Mouse (Mus musculus) left cerebral cortex, postnatal 25 days (tissue): ENCODE measurements around the gene Hk3. TPM values are rescaled to one million over a fixed set of nuclear protein-coding genes. Genes with fewer than 3 reads are reported as not detected.

Experiments
- DNase-seq, 2 experiments: peaks; one replicate each; pipeline ENCODE4 v3.0.0; 2022; ENCODE audit warnings: low spot score in 2 of 2, mixed read lengths in 1 of 2
- intact Hi-C: fragments of 180-260 bp; cut with DNase I; formaldehyde crosslinking; loops from one replicate; pipeline ENCODE4 v1.15.1; 2025
- total RNA-seq, 2 experiments: library from RNA; stranded (reverse); gene quantifications; 2 replicates each; pipeline ENCODE4 v1.2.3; 2021

Hk3 gene
- total RNA-seq, 2 experiments from 2014 or later, result 1.5 TPM

- DNase-seq, result peak in 1 of 2 experiments; percentile 73
- intact Hi-C loops, result no loop called here
Measured at GRCm38 (mm10) chr13:55005691-55006414, 15.3 kb downstream of the Hk3 start.

DNA sequence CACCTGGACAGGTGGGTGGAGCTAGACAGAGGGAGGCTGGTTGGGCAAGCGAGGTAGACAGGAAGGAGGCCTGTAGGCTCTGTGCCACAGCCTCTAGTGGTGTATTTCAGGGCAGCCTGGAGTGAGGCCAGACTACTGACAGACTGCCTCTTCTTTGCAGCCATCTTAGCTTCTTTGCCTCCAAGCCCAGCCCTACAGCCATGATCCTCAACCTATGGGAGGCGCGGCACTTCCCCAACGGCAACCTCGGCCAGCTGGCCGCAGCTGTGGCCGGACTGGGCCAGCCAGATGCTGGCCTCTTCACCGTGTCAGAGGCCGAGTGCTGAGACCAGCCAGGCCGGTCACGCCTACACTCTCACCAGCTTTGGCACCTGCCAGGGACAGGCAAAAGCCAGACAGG, 16.5 kb downstream of the Hk3 start:
- DNase-seq, result peak in 1 of 2 experiments; percentile 32
- intact Hi-C loops, result loop anchor here (5.0 kb wide), 1 partner anchor 127 kb away; no protein-coding TSS in a partner anchor

DNA sequence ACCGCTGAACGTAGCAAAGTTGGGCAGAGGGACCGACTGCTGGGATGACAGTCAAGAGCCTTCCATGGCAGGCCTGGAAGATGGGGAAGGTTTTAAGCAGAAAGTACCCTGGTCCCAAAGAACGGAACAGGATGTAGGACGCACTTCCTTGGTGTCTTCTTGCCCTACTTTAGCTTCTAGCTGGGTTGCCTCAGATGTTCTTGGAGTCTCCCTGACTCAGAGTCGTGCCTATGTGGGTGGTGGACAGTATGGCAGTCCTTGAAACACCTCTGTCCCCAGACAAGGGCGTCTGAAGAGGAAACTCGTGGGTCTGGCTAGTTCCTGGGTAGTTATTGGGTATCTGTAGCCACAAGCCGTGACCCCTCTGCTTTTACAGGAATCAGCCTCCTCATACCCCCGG, 19.1 kb downstream of the Hk3 start:
- DNase-seq, result peak in 1 of 2 experiments; percentile 85
- intact Hi-C loops, result loop anchor here (5.0 kb wide), 1 partner anchor 125 kb away; no protein-coding TSS in a partner anchor

DNA sequence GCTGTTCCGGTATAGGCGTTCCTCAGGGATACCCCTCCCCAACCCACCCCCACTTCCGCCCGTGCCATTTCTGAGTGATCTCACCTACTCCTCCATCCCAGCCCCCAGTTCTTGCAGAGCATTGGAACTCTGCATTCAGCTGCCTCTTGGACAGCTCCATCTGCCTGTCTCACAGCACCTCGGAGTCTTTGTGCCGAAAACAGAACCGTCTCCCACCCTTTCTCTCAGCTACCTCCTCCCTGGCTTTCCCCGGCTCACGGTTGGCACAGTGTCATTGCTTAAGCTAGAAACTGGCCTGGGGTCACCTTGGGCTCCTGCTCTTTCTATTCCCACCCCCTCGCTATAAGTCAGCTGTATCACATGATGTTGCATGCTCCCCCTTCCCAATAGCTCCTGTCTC, 20.8 kb downstream of the Hk3 start:
- intact Hi-C loops, result loop anchor here (1.0 to 5.0 kb wide), 3 partner anchors 52 to 202 kb away; partner anchors contain the start of gene Unc5a
- peak; percentile 64 to 94 for DNase-seq

- intact Hi-C loops, result no loop called here
- no peak for DNase-seq
Measured at GRCm38 (mm10) chr13:54997568-54997967, 23.6 kb downstream of the Hk3 start.

DNA sequence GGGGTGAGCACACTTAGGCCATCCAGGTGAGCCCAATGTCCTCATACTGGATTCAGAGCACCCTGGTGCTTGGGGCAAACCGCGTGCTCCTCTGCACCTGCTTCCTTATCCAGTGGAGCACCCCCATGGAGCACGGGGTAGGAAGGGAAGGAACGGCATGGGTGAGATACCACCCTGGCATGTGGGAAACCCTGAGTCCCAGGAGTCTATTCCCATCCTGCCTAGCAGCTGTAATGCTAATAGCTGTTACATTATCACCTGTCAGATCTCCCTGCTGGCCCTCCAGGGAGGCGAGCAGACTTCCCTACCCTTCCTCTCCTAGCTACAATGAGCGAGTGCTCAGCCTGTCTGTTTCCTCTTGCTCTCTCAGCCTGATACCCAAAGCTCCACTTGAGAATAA, 26.0 kb downstream of the Hk3 start:
- intact Hi-C loops, result no loop called here
- no peak for DNase-seq

- intact Hi-C loops, result no loop called here
- DNase-seq, result no peak
Measured at GRCm38 (mm10) chr13:54994576-54994975, 26.6 kb downstream of the Hk3 start.

DNA sequence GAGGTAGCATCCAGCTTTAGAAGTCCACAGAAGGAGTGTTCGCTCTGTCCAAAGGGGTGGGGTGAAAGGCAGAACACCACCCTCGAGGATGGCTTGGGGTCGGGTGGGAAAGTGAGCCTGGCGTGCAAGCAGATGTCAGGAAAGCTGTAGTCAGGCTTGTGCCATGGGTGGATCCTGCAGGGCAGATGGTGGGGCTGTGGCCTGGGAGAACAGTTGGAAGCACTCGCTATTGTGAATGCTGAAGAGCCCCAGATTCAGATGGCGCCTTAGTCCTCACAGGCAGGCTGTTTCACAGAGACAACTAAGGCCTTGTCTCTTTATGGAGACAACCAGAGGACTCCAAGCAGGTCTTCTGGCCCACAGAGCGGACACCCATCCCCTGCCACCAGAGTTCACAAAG, 29.0 kb downstream of the Hk3 start:
- no peak for DNase-seq
- intact Hi-C loops, result no loop called here

- intact Hi-C loops, result no loop called here
Measured at GRCm38 (mm10) chr13:54988181-54988760, 32.9 kb downstream of the Hk3 start.

DNA sequence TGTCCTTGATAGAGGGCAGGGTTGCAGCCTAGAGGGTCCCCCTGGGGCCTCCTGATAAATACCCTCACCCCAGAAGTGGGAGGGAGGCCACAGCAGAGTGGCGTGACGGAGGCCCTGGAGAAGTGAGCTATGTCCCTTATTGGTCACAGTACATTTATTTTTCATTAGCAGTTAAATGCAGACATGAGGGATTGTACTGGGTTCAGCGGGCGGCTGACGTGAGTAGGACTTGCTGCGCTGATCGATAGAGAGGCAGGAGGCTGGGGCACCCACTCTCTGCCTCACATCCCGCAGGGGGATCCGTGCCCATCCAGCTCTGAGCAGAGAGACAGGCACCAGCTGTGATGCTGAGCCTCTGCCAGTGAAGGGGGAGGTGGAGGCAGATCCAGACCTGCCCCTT, 33.8 kb downstream of the Hk3 start:
- DNase-seq, result no peak
- intact Hi-C loops, result no loop called here

More at GRCm38 (mm10) chr13:54988181-54988760, 32.9 kb downstream of the Hk3 start:
- no peak for DNase-seq

DNA sequence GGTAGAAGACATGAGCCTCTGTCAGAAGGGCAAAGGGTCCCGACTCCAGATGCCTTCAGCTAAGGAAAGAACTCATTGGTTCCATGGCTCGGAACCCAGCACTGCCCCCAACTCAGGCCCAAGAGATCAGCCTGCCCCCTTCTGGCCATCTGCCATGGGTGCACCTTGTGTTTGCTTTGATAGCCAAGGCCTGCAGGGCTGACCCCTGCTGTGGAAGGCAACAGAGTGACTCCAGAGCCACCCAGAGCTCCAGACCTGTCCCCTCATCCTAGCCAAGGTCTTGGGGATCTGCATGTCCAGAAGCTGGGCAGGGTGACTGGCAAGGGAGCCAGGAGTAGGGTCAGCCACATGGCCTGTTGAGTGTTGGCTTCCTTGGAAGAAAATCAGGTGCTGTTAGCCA, 37.6 kb downstream of the Hk3 start:
- DNase-seq, result no peak
- intact Hi-C loops, result no loop called here

GRCm38 (mm10) chr13:54983001-54983400, 38.2 kb downstream of the Hk3 start:
- intact Hi-C loops, result no loop called here
- DNase-seq, result no peak

DNA sequence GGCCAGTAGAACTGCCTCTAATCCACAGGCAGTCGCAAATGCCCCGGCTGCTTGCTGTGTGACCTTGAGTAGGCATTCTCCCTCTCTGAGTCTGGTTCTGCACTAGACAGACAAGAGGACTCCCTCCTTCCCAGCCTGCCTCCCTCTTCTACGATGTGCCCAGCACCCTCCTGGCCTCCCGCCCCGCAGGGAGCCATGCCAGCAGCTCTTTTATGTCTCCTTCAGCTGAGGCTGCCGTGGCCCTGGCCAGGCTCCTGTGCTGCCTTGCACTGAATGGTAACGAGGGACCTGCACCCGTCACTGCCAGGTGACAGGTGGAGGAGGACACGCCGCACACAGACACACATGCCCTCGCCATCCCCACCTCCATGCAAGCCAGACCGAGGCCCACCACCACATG, 40.2 kb downstream of the Hk3 start:
- intact Hi-C loops, result no loop called here
- peak in 1 of 2 experiments; percentile 42 for DNase-seq

DNA sequence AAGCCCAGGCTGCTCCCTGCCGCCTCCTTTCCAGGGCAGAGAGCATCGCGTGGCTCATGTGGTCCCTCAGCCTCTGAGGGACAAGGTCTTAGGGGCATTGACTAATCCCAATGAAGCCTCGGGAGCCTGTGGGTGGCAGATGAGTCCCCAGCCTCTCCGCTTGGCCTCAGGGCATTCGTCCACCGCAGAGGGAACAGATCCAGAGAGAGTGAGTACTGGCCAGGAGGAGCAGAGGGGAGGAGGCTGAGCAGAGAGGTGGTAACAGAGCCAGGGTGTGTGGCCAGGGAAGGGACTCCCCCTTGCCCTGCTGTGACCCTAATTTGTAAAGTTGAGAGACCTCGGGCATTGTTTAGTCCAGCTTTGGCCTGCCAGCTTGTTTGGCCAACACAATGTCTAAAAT, 42.4 kb downstream of the Hk3 start:
- intact Hi-C loops, result no loop called here
- DNase-seq, result no peak

DNA sequence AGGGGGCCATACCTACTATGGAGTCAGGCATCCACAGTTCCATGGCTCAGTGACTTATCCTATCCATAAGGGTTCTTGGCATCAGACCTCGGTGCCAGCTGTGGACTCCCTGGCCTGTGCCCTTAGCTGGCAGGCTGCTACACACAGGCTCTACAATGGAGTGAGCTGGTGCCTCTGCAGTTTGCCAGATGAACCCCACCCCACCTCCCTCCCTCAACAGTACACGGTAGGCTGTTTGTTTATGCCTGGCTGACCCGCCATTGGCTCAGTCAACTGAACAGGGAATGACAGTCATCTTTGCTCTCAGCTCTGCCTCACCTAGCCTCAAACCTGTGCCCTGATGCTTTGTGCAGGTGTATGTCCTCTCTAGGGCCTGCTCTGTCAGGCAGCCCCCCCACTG, 45.6 kb downstream of the Hk3 start:
- intact Hi-C loops, result no loop called here
- no peak for DNase-seq

DNA sequence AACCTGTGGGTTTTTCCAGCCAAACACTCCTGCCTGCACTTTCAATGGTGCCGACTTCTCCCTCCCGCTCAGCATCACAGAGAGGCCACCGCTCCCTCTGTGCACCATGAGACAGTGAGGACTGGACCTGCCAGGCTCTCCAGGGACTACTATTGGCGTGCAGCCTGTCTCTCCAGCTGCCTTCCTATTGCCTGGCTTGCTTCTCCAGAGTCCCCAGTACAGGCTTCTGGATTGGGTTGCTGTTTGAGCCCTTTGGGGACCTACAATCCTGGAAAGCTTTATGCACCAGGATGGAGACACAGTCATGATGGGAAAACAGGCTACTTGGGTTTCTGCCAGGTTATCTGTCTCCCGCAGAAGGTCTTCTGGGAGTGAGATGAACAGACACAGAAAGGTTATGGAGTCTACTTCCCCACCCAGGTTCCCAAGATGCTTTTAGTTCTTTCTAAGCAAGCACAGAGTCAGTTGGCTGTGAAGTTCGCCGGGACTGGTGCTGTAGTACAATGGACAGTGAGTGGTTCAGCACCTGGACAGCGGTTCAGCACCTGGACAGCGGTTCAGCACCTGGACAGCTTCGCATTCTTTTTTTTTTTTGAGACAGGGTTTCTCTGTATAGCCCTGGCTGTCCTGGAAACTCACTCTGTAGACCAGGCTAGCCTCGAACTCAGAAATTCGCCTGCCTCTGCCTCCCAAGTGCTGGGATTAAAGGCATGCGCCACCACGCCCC, 50.5 kb downstream of the Hk3 start:
- no peak for DNase-seq
- intact Hi-C loops, result no loop called here

- no peak for DNase-seq
- intact Hi-C loops, result no loop called here
Measured at GRCm38 (mm10) chr13:54969513-54969912, 51.7 kb downstream of the Hk3 start.

DNA sequence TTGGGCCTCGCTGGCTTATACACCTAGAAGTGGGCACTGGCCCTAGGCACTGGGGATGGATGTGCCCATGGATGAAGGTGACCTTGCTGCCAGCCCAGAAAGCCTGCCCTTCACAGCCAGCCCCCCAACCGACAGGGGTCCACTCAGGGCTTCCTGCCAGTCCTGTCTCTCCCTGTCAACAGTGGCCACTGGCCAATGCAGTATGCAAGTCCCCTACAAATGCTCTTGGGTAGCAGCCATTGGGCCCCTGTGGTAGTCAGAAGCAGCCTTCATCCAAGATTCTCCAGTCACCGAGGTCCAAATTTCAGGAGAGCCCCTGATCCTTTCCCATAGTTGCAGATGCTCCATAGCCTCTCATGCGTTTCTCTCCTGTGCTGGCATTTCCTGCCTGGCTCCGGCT, 52.5 kb downstream of the Hk3 start:
- no peak for DNase-seq
- intact Hi-C loops, result no loop called here

DNA sequence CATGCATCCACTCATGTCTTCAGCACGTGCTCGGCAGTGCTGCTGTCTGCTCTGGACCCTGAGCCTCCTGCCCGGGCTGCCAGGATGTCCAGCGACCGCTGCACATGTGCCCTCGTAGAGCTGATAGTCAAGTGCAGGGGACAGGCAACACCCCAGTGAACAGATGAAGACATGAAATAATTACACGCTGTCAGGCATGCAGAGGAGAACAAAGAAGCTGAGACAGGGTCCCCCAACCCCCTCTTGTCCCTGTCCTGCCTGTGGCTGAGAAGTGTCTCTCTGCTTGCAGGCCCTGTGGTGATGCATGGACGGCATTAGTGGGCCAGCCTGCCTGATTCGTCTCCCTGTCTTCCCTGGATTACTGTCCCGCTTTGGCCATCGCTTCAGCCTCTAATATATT, 53.7 kb downstream of the Hk3 start:
- DNase-seq, result no peak
- intact Hi-C loops, result no loop called here

GRCm38 (mm10) chr13:54965256-54965655, 55.9 kb downstream of the Hk3 start:
- intact Hi-C loops, result no loop called here
- DNase-seq, result no peak

DNA sequence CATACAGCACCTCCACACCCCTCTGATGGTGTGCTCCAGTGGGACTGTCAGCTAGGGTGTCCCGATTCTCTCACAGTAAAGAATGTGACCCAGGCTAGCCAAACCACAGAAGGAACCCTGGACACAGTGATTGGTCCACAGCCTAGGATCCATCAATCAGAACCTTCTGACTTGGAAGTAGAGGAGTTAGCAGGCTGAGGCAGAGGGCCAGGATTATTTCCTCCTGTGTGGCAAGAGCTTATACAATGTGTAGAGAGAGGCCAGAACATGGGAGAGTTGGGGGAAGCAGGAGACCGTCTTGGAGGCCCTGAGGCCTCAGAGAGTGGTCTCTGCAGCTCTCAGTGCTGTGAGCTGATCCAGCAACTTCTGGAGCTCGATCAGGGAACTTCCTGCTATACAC, 60.7 kb downstream of the Hk3 start:
- DNase-seq, result no peak
- intact Hi-C loops, result no loop called here
